ENCODE assay signal across 8 mouse cellular contexts in the genomic region with DNA sequence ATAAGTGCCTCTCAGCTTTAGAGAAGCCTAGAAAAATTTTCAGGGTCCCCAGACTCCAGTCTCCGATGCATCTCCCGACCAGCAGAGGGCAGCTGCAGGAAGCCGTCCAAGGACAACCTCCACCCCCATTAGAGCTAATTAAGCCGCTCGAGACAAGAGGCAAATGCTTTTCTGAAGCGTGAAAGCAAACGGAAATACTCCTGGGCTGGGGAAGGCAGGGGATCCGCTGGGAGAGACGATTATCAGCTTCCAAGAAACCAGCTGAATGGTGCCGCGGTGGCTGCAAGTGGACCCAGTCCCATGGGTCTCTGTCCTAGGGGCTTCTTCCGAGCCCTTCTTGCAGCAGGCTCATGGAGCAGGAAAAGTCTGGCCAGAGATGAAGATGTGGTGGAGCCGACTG.
DNase-seq lines count a peak whose midpoint lies in the region; ATAC-seq and TF ChIP-seq lines count a peak whose summit lies in the region.

No protein-coding gene starts in this region.

- WGBS in hindbrain, embryonic 16.5 days: 0% methylated on average over 13 of the region's 13 CpGs
- WGBS in lung, postnatal 0 days: under 1% methylated on average over 13 of the region's 13 CpGs

- no peak for TF ChIP-seq EP300 in lung, postnatal 0 days (IDR thresholded peaks at IDR 0.05)

- H3K27me3 ChIP-seq in hindbrain, embryonic 16.5 days (replicated peaks; ENCODE audit: control insufficient read depth, insufficient read depth, low read length): no peaks in the 10 kb centered on the region
- H3K27me3 ChIP-seq in lung, postnatal 0 days (replicated peaks; ENCODE audit: insufficient read depth, low read length): no peaks in the 10 kb centered on the region

- H3K36me3 ChIP-seq in hindbrain, embryonic 16.5 days (ENCODE audit: control insufficient read depth, insufficient read depth, low read length): no peaks in the 10 kb centered on the region
- no peaks in the 10 kb centered on the region for H3K36me3 ChIP-seq in lung, postnatal 0 days (ENCODE audit: insufficient read depth, low read length)

- DNase-seq in ZHBTc4 (ENCODE audit: low read depth, low spot score): peak; percentile 68
- DNase-seq in cerebellum, postnatal 25 days: peak; percentile 79 to 87
- DNase-seq in frontal cortex, postnatal 25 days (ENCODE audit: low spot score in 2 of 2): peak; percentile 50 to 64
- peak; percentile 60 to 80 for DNase-seq in layer of hippocampus, postnatal 36 days
- DNase-seq in lung, postnatal 0 days (ENCODE audit: low spot score): peak; percentile 62
- DNase-seq in retina, postnatal 7 days (ENCODE audit: low read depth, low spot score): peak; percentile 58

- H3K9me3 ChIP-seq in hindbrain, embryonic 16.5 days (ENCODE audit: control insufficient read depth, low read length): no peaks in the 10 kb centered on the region
- no peaks in the 10 kb centered on the region for H3K9me3 ChIP-seq in lung, postnatal 0 days (ENCODE audit: low read length)

- peak; percentile 96 for ATAC-seq in hindbrain, embryonic 16.5 days
- ATAC-seq in lung, postnatal 0 days: peak; percentile 16; the same call in 1 of the 2 replicates
- ATAC-seq in granulocyte monocyte progenitor cell, adult 5-6 weeks (replicated peaks; ENCODE audit: poor library complexity, severe bottlenecking): no peak

- peak overlapping the region; percentile 73 for H3K4me2 ChIP-seq in hindbrain, embryonic 16.5 days (ENCODE audit: low read length)
- H3K4me2 ChIP-seq in lung, postnatal 0 days (replicated peaks; ENCODE audit: low read depth, low read length): peak overlapping the region; percentile 52

- H3K9ac ChIP-seq in hindbrain, embryonic 16.5 days (ENCODE audit: low read depth, low read length): peak overlapping the region; percentile 73
- H3K9ac ChIP-seq in lung, postnatal 0 days (replicated peaks; ENCODE audit: low read depth): no peak overlapping the region

- peak overlapping the region; percentile 49 for H3K4me3 ChIP-seq in hindbrain, embryonic 16.5 days (ENCODE audit: low read length)
- H3K4me3 ChIP-seq in lung, postnatal 0 days (ENCODE audit: low read depth, low read length): peak overlapping the region; percentile 21; the same call in 1 of the 2 replicates

- H3K4me1 ChIP-seq in hindbrain, embryonic 16.5 days (ENCODE audit: control insufficient read depth, insufficient read depth, low read depth, low read length): no peaks in the 10 kb centered on the region
- no peaks in the 10 kb centered on the region for H3K4me1 ChIP-seq in lung, postnatal 0 days (ENCODE audit: insufficient read depth, low read depth, low read length)

- peak overlapping the region; percentile 71; the same call in 1 of the 2 replicates for H3K27ac ChIP-seq in hindbrain, embryonic 16.5 days (ENCODE audit: low read depth, low read length)
- no peak overlapping the region for H3K27ac ChIP-seq in lung, postnatal 0 days (ENCODE audit: low read length)

- TF ChIP-seq CTCF in lung, postnatal 0 days (IDR thresholded peaks at IDR 0.05): peak; percentile 71
